Mouse (Mus musculus) embryonic fibroblast, embryonic 13.5 days (primary cell): ENCODE measurements around the gene Map3k3. TPM values are rescaled to one million over a fixed set of nuclear protein-coding genes. Genes with fewer than 3 reads are reported as not detected.

ENCODE experiments used
- H3K27ac ChIP-seq: 2 replicates; pipeline ENCODE4 v1.5.1; 2012; ENCODE audit warnings: low read length, control low read depth, inconsistent platforms; ENCODE audit not compliant: insufficient read depth
- H3K4me1 ChIP-seq: 2 replicates; pipeline ENCODE4 v1.6.1; 2011; ENCODE audit warnings: low read length; ENCODE audit not compliant: control insufficient read depth, insufficient read depth
- H3K4me3 ChIP-seq: 2 replicates; pipeline ENCODE4 v1.5.1; 2011; ENCODE audit warnings: mild to moderate bottlenecking, control low read depth, low read length; ENCODE audit not compliant: insufficient read depth
- CTCF ChIP-seq: IDR thresholded peaks from 2 replicates; pipeline ENCODE4 v1.5.1; 2011; ENCODE audit warnings: mild to moderate bottlenecking, control low read depth, low read length, moderate library complexity, borderline replicate concordance; ENCODE audit not compliant: insufficient read depth
- POLR2A ChIP-seq: IDR thresholded peaks from 2 replicates; pipeline ENCODE4 v1.6.1; 2011; ENCODE audit warnings: low read depth, mild to moderate bottlenecking, control low read depth, low read length, moderate library complexity
- polyA plus RNA-seq: library from polyadenylated mRNA; stranded (reverse); fragments of >200 nt; gene quantifications from 2 replicates; pipeline ENCODE4 v1.2.4, GENCODE M21; 2011; ENCODE audit warnings: low read depth; ENCODE audit not compliant: missing spikeins, insufficient read length

Gene Map3k3
- polyA plus RNA-seq, 1 experiment, result 41.1 TPM

GRCm38 (mm10) chr11:106073774-106074173, 10.6 kb upstream of the Map3k3 start:
- H3K4me3 ChIP-seq, result no peak overlapping the region
- H3K4me1 ChIP-seq, result no peaks in the 10 kb centered on the region
- no peak for TF ChIP-seq CTCF
- no peak for TF ChIP-seq POLR2A
- no peak overlapping the region for H3K27ac ChIP-seq

- no peak for TF ChIP-seq POLR2A
- peak; percentile 69; the same call in 1 of the 2 replicates for TF ChIP-seq CTCF
- no peak overlapping the region for H3K27ac ChIP-seq
- H3K4me3 ChIP-seq, result no peak overlapping the region
- H3K4me1 ChIP-seq, result no peaks in the 10 kb centered on the region
Observed at GRCm38 (mm10) chr11:106076321-106076720, 8.1 kb upstream of the Map3k3 start.

GRCm38 (mm10) chr11:106084911-106085561, 623 bp downstream of the Map3k3 start:
- peak overlapping the region; percentile 88 for H3K4me3 ChIP-seq
- peaks cover 3% of the 10 kb centered on the region; the same call in 1 of the 2 replicates for H3K4me1 ChIP-seq
- peak; percentile 49; the same call in 1 of the 2 replicates for TF ChIP-seq POLR2A
- no peak for TF ChIP-seq CTCF
- peak overlapping the region; percentile 87 for H3K27ac ChIP-seq

- Histone ChIP-seq H3K4me1 (peaks cover 5% of the 10 kb centered on the region; the same call in 1 of the 2 replicates), H3K27ac (no peak overlapping the region), H3K4me3 (no peak overlapping the region)
Observed at GRCm38 (mm10) chr11:106098223-106098622, 13.8 kb downstream of the Map3k3 start.

GRCm38 (mm10) chr11:106102866-106103265, 18.5 kb downstream of the Map3k3 start:
- peaks cover 5% of the 10 kb centered on the region; the same call in 1 of the 2 replicates for H3K4me1 ChIP-seq
- TF ChIP-seq POLR2A (no peak), CTCF (no peak)
- no peak overlapping the region for H3K4me3 ChIP-seq
- H3K27ac ChIP-seq, result no peak overlapping the region

More at GRCm38 (mm10) chr11:106098223-106098622, 13.8 kb downstream of the Map3k3 start:
- TF ChIP-seq CTCF, result no peak
- TF ChIP-seq POLR2A, result no peak

GRCm38 (mm10) chr11:106106047-106106587, 21.7 kb downstream of the Map3k3 start:
- TF ChIP-seq CTCF, result no peak
- TF ChIP-seq POLR2A, result no peak
- Histone ChIP-seq H3K4me3 (no peak overlapping the region), H3K4me1 (peaks cover 8% of the 10 kb centered on the region; the same call in 1 of the 2 replicates), H3K27ac (no peak overlapping the region)

- Histone ChIP-seq H3K4me3 (no peak overlapping the region), H3K4me1 (peaks cover 9% of the 10 kb centered on the region), H3K27ac (peak overlapping the region; percentile 67)
- TF ChIP-seq CTCF (no peak), POLR2A (no peak)
Observed at GRCm38 (mm10) chr11:106111688-106112087, 27.3 kb downstream of the Map3k3 start.

GRCm38 (mm10) chr11:106122221-106122620, 37.8 kb downstream of the Map3k3 start:
- Histone ChIP-seq H3K27ac (no peak overlapping the region), H3K4me3 (no peak overlapping the region), H3K4me1 (no peaks in the 10 kb centered on the region)
- TF ChIP-seq CTCF (no peak), POLR2A (no peak)

- Histone ChIP-seq H3K27ac (no peak overlapping the region), H3K4me1 (no peaks in the 10 kb centered on the region), H3K4me3 (no peak overlapping the region)
- TF ChIP-seq CTCF, result no peak
- TF ChIP-seq POLR2A, result no peak
Observed at GRCm38 (mm10) chr11:106122736-106123135, 38.3 kb downstream of the Map3k3 start.

GRCm38 (mm10) chr11:106124784-106125183, 40.4 kb downstream of the Map3k3 start:
- no peak for TF ChIP-seq CTCF
- no peak for TF ChIP-seq POLR2A
- Histone ChIP-seq H3K4me3 (no peak overlapping the region), H3K27ac (no peak overlapping the region)

More at GRCm38 (mm10) chr11:106124784-106125183, 40.4 kb downstream of the Map3k3 start:
- no peaks in the 10 kb centered on the region for H3K4me1 ChIP-seq
